Mouse (Mus musculus) lung, postnatal 0 days (tissue): ENCODE results near the gene 2310033P09Rik. TPM values are rescaled to one million over a fixed set of nuclear protein-coding genes. Genes with fewer than 3 reads are reported as not detected.

ENCODE experiments used
- ATAC-seq: fragments of 200-750 bp; cut with Nextera tagmentation; 2 replicates; pipeline ENCODE4 v1.8.0; 2017; ENCODE audit warnings: moderate library complexity
- DNase-seq: peaks from one replicate; pipeline ENCODE4 v3.0.0-alpha.2; 2016; ENCODE audit warnings: low spot score
- H3K27ac ChIP-seq: fragments of 300-500 bp; sonication (generic); 2 replicates; pipeline ENCODE4 v1.5.1; 2014; ENCODE audit warnings: antibody characterized with exemption, mild to moderate bottlenecking, low read length, mixed read lengths
- H3K27me3 ChIP-seq: fragments of 300-500 bp; sonication (generic); replicated peaks from 2 replicates; pipeline ENCODE4 v1.6.1; 2014; ENCODE audit warnings: low read length, mixed read lengths; ENCODE audit not compliant: insufficient read depth
- H3K36me3 ChIP-seq: fragments of 300-500 bp; sonication (generic); 2 replicates; pipeline ENCODE4 v1.6.1; 2014; ENCODE audit warnings: low read length, mixed read lengths; ENCODE audit not compliant: insufficient read depth
- H3K4me1 ChIP-seq: fragments of 300-500 bp; sonication (generic); 2 replicates; pipeline ENCODE4 v1.6.1; 2014; ENCODE audit warnings: antibody characterized with exemption, low read depth, low read length, mixed read lengths; ENCODE audit not compliant: insufficient read depth
- H3K4me2 ChIP-seq: fragments of 300-500 bp; sonication (generic); replicated peaks from 2 replicates; pipeline ENCODE4 v1.6.1; 2014; ENCODE audit warnings: low read depth, mild to moderate bottlenecking, low read length, moderate library complexity, mixed read lengths
- H3K4me3 ChIP-seq: fragments of 300-500 bp; sonication (generic); 2 replicates; pipeline ENCODE4 v1.5.1; 2014; ENCODE audit warnings: low read depth, low read length
- H3K9ac ChIP-seq: fragments of 300-500 bp; sonication (generic); replicated peaks from 2 replicates; pipeline ENCODE4 v1.6.1; 2014; ENCODE audit warnings: low read depth, mild to moderate bottlenecking
- H3K9me3 ChIP-seq: fragments of 300-500 bp; sonication (generic); 2 replicates; pipeline ENCODE4 v1.6.1; 2016; ENCODE audit warnings: low read length, mixed read lengths
- CTCF ChIP-seq: IDR thresholded peaks from 2 replicates; pipeline ENCODE4 v1.5.1; 2016; ENCODE audit warnings: antibody characterized with exemption, mild to moderate bottlenecking
- EP300 ChIP-seq: IDR thresholded peaks from 2 replicates; pipeline ENCODE4 v1.6.1; 2016; ENCODE audit warnings: antibody characterized with exemption, mild to moderate bottlenecking, control low read depth
- WGBS: fragments of 180-500 bp; shearing (Covaris S2); extraction: QIAGEN DNeasy Blood & Tissue Kit; methylation state at CpG from one replicate; pipeline ENCODE4 v1.1.7; 2014; 5-methylcytosine and 5-hydroxymethylcytosine counted together
- polyA plus RNA-seq: library from polyadenylated mRNA; unstranded; fragments of >200 nt; fragmentation: Nextera tagmentation; extraction: Ambion mirVana; gene quantifications from 2 replicates; pipeline ENCODE4 v1.2.1, GENCODE M21; 2015

The 2310033P09Rik gene
- polyA plus RNA-seq, 1 experiment from 2014 or later = 32.9 TPM

- Histone ChIP-seq H3K27me3 (peaks cover 33% of the 10 kb centered on the region), H3K4me1 (no peaks in the 10 kb centered on the region), H3K36me3 (no peaks in the 10 kb centered on the region), H3K9ac (no peak overlapping the region), H3K9me3 (no peaks in the 10 kb centered on the region), H3K4me3 (peak overlapping the region; percentile 17), H3K27ac (no peak overlapping the region), H3K4me2 (peak overlapping the region; percentile 44)
- 0 out of 2 replicates have a peak, but pooled peaks have one; percentile 8 for ATAC-seq
- WGBS = 3% methylated on average over 46 of the region's 48 CpGs
- DNase-seq = no peak
- TF ChIP-seq EP300 (no peak), CTCF (no peak)
Observed at GRCm38 (mm10) chr11:59176475-59176874, 31.6 kb upstream of the 2310033P09Rik start.

GRCm38 (mm10) chr11:59176921-59177320, 31.2 kb upstream of the 2310033P09Rik start:
- H3K4me1 ChIP-seq = no peaks in the 10 kb centered on the region
- peak overlapping the region; percentile 17 for H3K4me3 ChIP-seq
- ATAC-seq (peak; percentile 26; the same call in 1 of the 2 replicates), DNase-seq (no peak)
- no peak for TF ChIP-seq CTCF
- TF ChIP-seq EP300 = no peak
- no peaks in the 10 kb centered on the region for H3K9me3 ChIP-seq
- H3K36me3 ChIP-seq = no peaks in the 10 kb centered on the region
- peak overlapping the region; percentile 44 for H3K4me2 ChIP-seq
- WGBS = 5% methylated on average over 34 of the region's 34 CpGs
- no peak overlapping the region for H3K27ac ChIP-seq
- H3K27me3 ChIP-seq = peaks cover 33% of the 10 kb centered on the region
- H3K9ac ChIP-seq = no peak overlapping the region

GRCm38 (mm10) chr11:59182864-59183331, 25.2 kb upstream of the 2310033P09Rik start, which contains the start of gene Gjc2:
Gjc2 (minus strand) TSS chr11:59183213.
- H3K36me3 ChIP-seq = 0 out of 2 replicates have a peak, but pooled peaks cover 12% of the 10 kb centered on the region
- peak within 1 kb of the TSS; percentile 59 for H3K27ac ChIP-seq
- H3K4me1 ChIP-seq = peaks cover 3% of the 10 kb centered on the region; the same call in 1 of the 2 replicates
- no peak within 1 kb of the TSS for H3K9ac ChIP-seq
- TF ChIP-seq CTCF (no peak), EP300 (no peak)
- H3K27me3 ChIP-seq = peaks cover 6% of the 10 kb centered on the region; the same call in 1 of the 2 replicates
- peak; percentile 56 for DNase-seq
- H3K4me3 ChIP-seq = no peak within 1 kb of the TSS
- 35% methylated on average over 3 of the region's 3 CpGs for WGBS
- 0 out of 2 replicates have a peak within 1 kb of the TSS, but pooled peaks have one; percentile 17 for H3K4me2 ChIP-seq
- H3K9me3 ChIP-seq = no peaks in the 10 kb centered on the region
- peak; percentile 66 for ATAC-seq

GRCm38 (mm10) chr11:59183821-59184220, 24.3 kb upstream of the 2310033P09Rik start:
- DNase-seq = peak; percentile 85
- 22% methylated on average over 3 of the region's 3 CpGs for whole genome bisulfite sequencing
- H3K27ac ChIP-seq = peak overlapping the region; percentile 59

GRCm38 (mm10) chr11:59185490-59185889, 22.6 kb upstream of the 2310033P09Rik start:
- Histone ChIP-seq H3K27me3 (no peaks in the 10 kb centered on the region), H3K9me3 (no peaks in the 10 kb centered on the region), H3K4me1 (peaks cover 3% of the 10 kb centered on the region; the same call in 1 of the 2 replicates), H3K36me3 (0 out of 2 replicates have a peak, but pooled peaks cover 12% of the 10 kb centered on the region), H3K4me3 (no peak overlapping the region), H3K4me2 (no peak overlapping the region), H3K9ac (no peak overlapping the region), H3K27ac (no peak overlapping the region)
- DNase-seq (no peak), ATAC-seq (no peak)
- WGBS = 84% methylated on average over 5 of the region's 5 CpGs
- TF ChIP-seq EP300 (no peak), CTCF (no peak)

More at GRCm38 (mm10) chr11:59183821-59184220, 24.3 kb upstream of the 2310033P09Rik start:
- Histone ChIP-seq H3K4me3 (no peak overlapping the region), H3K27me3 (no peaks in the 10 kb centered on the region), H3K9me3 (no peaks in the 10 kb centered on the region), H3K4me2 (0 out of 2 replicates have a peak overlapping the region, but pooled peaks have one; percentile 17), H3K36me3 (0 out of 2 replicates have a peak, but pooled peaks cover 12% of the 10 kb centered on the region), H3K9ac (no peak overlapping the region), H3K4me1 (peaks cover 3% of the 10 kb centered on the region; the same call in 1 of the 2 replicates)
- peak; percentile 76 for ATAC-seq
- TF ChIP-seq CTCF = peak; percentile 89
- no peak for TF ChIP-seq EP300

- DNase-seq = no peak
- Histone ChIP-seq H3K9ac (no peak overlapping the region), H3K27ac (no peak overlapping the region), H3K4me1 (peaks cover 7% of the 10 kb centered on the region; the same call in 1 of the 2 replicates), H3K36me3 (0 out of 2 replicates have a peak, but pooled peaks cover 12% of the 10 kb centered on the region), H3K9me3 (no peaks in the 10 kb centered on the region), H3K4me2 (no peak overlapping the region), H3K27me3 (no peaks in the 10 kb centered on the region), H3K4me3 (no peak overlapping the region)
- 47% methylated on average over 6 of the region's 6 CpGs for WGBS
- TF ChIP-seq CTCF = no peak
- TF ChIP-seq EP300 = no peak
- ATAC-seq = no peak
Observed at GRCm38 (mm10) chr11:59187706-59188105, 20.4 kb upstream of the 2310033P09Rik start.
